Mouse (Mus musculus) E14TG2a.4 (cell line): ENCODE measurements around the gene Plppr2.

ENCODE experiments used
- CTCF ChIP-seq: conservative IDR thresholded peaks from 2 replicates; pipeline ENCODE4 v1.5.1; 2014; ENCODE audit warnings: low read length
- NANOG ChIP-seq: IDR thresholded peaks from 2 replicates; pipeline ENCODE4 v1.6.1; 2014; ENCODE audit warnings: borderline replicate concordance, low read length, mixed read lengths

DNA sequence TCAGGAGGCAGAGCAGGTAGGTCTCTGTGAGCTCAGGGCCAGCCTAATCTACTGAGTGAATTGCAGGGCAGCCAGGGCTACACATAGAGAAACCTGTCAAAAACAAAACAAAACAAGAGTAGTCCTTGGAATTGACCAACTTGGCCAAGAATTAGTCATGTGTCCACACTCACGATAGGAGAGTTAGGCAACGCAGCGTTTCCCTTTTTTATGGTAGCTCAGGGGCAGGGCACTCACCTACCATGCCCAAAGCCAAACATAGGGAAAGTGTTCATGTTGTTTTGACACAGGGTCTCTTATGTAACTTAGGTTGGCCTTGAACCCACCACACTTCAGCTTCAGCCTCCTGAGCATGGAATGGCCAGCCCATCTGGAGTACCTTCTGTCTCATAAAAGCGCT is 32.5 kb downstream of the Plppr2 start:
- no peak for TF ChIP-seq CTCF
- TF ChIP-seq NANOG: no peak
